Mouse (Mus musculus): ENCODE results near the gene Dll4.
A peak's percentile ranks its signal among the peaks of the same experiment; 100 is the strongest.

The Dll4 gene

GRCm38 (mm10) chr2:119325568-119326143 is at the start of gene Dll4:
Gene Dll4 (plus strand): TSS chr2:119325784.
- no peaks in the 10 kb centered on the region for H3K36me3 ChIP-seq (ENCODE audit: control insufficient read depth, insufficient read depth, low read length, poor library complexity, severe bottlenecking)
- H3K27me3 ChIP-seq (ENCODE audit: control insufficient read depth, insufficient read depth, low read length, poor library complexity, severe bottlenecking): 0 out of 2 replicates have a peak, but pooled peaks cover 1% of the 10 kb centered on the region
- DNase-seq (ENCODE audit: low read depth, low spot score): peak; percentile 51

- H3K27me3 ChIP-seq (ENCODE audit: control insufficient read depth, insufficient read depth, low read length, poor library complexity, severe bottlenecking): no peaks in the 10 kb centered on the region
- no peaks in the 10 kb centered on the region for H3K36me3 ChIP-seq (ENCODE audit: control insufficient read depth, insufficient read depth, low read length, poor library complexity, severe bottlenecking)
- no peak for DNase-seq (ENCODE audit: low read depth, low spot score)
Measured at GRCm38 (mm10) chr2:119276926-119277325, 48.7 kb upstream of the Dll4 start.

- H3K27me3 ChIP-seq (ENCODE audit: control insufficient read depth, insufficient read depth, low read length, poor library complexity, severe bottlenecking): no peaks in the 10 kb centered on the region
- no peaks in the 10 kb centered on the region for H3K36me3 ChIP-seq (ENCODE audit: control insufficient read depth, insufficient read depth, low read length, poor library complexity, severe bottlenecking)
- DNase-seq (ENCODE audit: low read depth, low spot score): no peak
Measured at GRCm38 (mm10) chr2:119277810-119278209, 47.8 kb upstream of the Dll4 start.

GRCm38 (mm10) chr2:119281899-119282565 is 43.6 kb upstream of the Dll4 start:
- no peak for DNase-seq (ENCODE audit: low read depth, low spot score)
- Histone ChIP-seq H3K27me3 (ENCODE audit: control insufficient read depth, insufficient read depth, low read length, poor library complexity, severe bottlenecking) (no peaks in the 10 kb centered on the region), H3K36me3 (ENCODE audit: control insufficient read depth, insufficient read depth, low read length, poor library complexity, severe bottlenecking) (no peaks in the 10 kb centered on the region)

GRCm38 (mm10) chr2:119287372-119287771 is 38.2 kb upstream of the Dll4 start:
- Histone ChIP-seq H3K27me3 (ENCODE audit: control insufficient read depth, insufficient read depth, low read length, poor library complexity, severe bottlenecking) (no peaks in the 10 kb centered on the region), H3K36me3 (ENCODE audit: control insufficient read depth, insufficient read depth, low read length, poor library complexity, severe bottlenecking) (peaks cover 8% of the 10 kb centered on the region; the same call in 1 of the 2 replicates)
- DNase-seq (ENCODE audit: low read depth, low spot score): peak; percentile 45

- peak; percentile 99 for DNase-seq (ENCODE audit: low read depth, low spot score)
- Histone ChIP-seq H3K27me3 (ENCODE audit: control insufficient read depth, insufficient read depth, low read length, poor library complexity, severe bottlenecking) (no peaks in the 10 kb centered on the region), H3K36me3 (ENCODE audit: control insufficient read depth, insufficient read depth, low read length, poor library complexity, severe bottlenecking) (peaks cover 11% of the 10 kb centered on the region; the same call in 1 of the 2 replicates)
Measured at GRCm38 (mm10) chr2:119288270-119288882, 37.2 kb upstream of the Dll4 start, which contains the start of gene Vps18. Gene Vps18 (plus strand): TSS chr2:119288740.

- DNase-seq (ENCODE audit: low read depth, low spot score): peak; percentile 81
- Histone ChIP-seq H3K36me3 (ENCODE audit: control insufficient read depth, insufficient read depth, low read length, poor library complexity, severe bottlenecking) (peaks cover 15% of the 10 kb centered on the region; the same call in 1 of the 2 replicates), H3K27me3 (ENCODE audit: control insufficient read depth, insufficient read depth, low read length, poor library complexity, severe bottlenecking) (no peaks in the 10 kb centered on the region)
Measured at GRCm38 (mm10) chr2:119289014-119289416, 36.6 kb upstream of the Dll4 start.

- no peak for DNase-seq (ENCODE audit: low read depth, low spot score)
- Histone ChIP-seq H3K27me3 (ENCODE audit: control insufficient read depth, insufficient read depth, low read length, poor library complexity, severe bottlenecking) (no peaks in the 10 kb centered on the region), H3K36me3 (ENCODE audit: control insufficient read depth, insufficient read depth, low read length, poor library complexity, severe bottlenecking) (peaks cover 18% of the 10 kb centered on the region)
Measured at GRCm38 (mm10) chr2:119292281-119292680, 33.3 kb upstream of the Dll4 start.

- no peak for DNase-seq (ENCODE audit: low read depth, low spot score)
- H3K36me3 ChIP-seq (ENCODE audit: control insufficient read depth, insufficient read depth, low read length, poor library complexity, severe bottlenecking): peaks cover 19% of the 10 kb centered on the region
- no peaks in the 10 kb centered on the region for H3K27me3 ChIP-seq (ENCODE audit: control insufficient read depth, insufficient read depth, low read length, poor library complexity, severe bottlenecking)
Measured at GRCm38 (mm10) chr2:119292852-119293251, 32.7 kb upstream of the Dll4 start.

- Histone ChIP-seq H3K36me3 (ENCODE audit: control insufficient read depth, insufficient read depth, low read length, poor library complexity, severe bottlenecking) (peaks cover 19% of the 10 kb centered on the region), H3K27me3 (ENCODE audit: control insufficient read depth, insufficient read depth, low read length, poor library complexity, severe bottlenecking) (no peaks in the 10 kb centered on the region)
- DNase-seq (ENCODE audit: low read depth, low spot score): no peak
Measured at GRCm38 (mm10) chr2:119293311-119293710, 32.3 kb upstream of the Dll4 start.

GRCm38 (mm10) chr2:119293776-119294390 is 31.7 kb upstream of the Dll4 start:
- peaks cover 19% of the 10 kb centered on the region for H3K36me3 ChIP-seq (ENCODE audit: control insufficient read depth, insufficient read depth, low read length, poor library complexity, severe bottlenecking)
- H3K27me3 ChIP-seq (ENCODE audit: control insufficient read depth, insufficient read depth, low read length, poor library complexity, severe bottlenecking): no peaks in the 10 kb centered on the region
- no peak for DNase-seq (ENCODE audit: low read depth, low spot score)

GRCm38 (mm10) chr2:119294411-119294810 is 31.2 kb upstream of the Dll4 start:
- no peak for DNase-seq (ENCODE audit: low read depth, low spot score)
- Histone ChIP-seq H3K27me3 (ENCODE audit: control insufficient read depth, insufficient read depth, low read length, poor library complexity, severe bottlenecking) (no peaks in the 10 kb centered on the region), H3K36me3 (ENCODE audit: control insufficient read depth, insufficient read depth, low read length, poor library complexity, severe bottlenecking) (peaks cover 19% of the 10 kb centered on the region)

GRCm38 (mm10) chr2:119296756-119297155 is 28.8 kb upstream of the Dll4 start:
- Histone ChIP-seq H3K27me3 (ENCODE audit: control insufficient read depth, insufficient read depth, low read length, poor library complexity, severe bottlenecking) (no peaks in the 10 kb centered on the region), H3K36me3 (ENCODE audit: control insufficient read depth, insufficient read depth, low read length, poor library complexity, severe bottlenecking) (peaks cover 11% of the 10 kb centered on the region)
- no peak for DNase-seq (ENCODE audit: low read depth, low spot score)

- DNase-seq (ENCODE audit: low read depth, low spot score): no peak
- Histone ChIP-seq H3K27me3 (ENCODE audit: control insufficient read depth, insufficient read depth, low read length, poor library complexity, severe bottlenecking) (no peaks in the 10 kb centered on the region), H3K36me3 (ENCODE audit: control insufficient read depth, insufficient read depth, low read length, poor library complexity, severe bottlenecking) (peaks cover 11% of the 10 kb centered on the region)
Measured at GRCm38 (mm10) chr2:119297506-119297905, 28.1 kb upstream of the Dll4 start.

- Histone ChIP-seq H3K36me3 (ENCODE audit: control insufficient read depth, insufficient read depth, low read length, poor library complexity, severe bottlenecking) (peaks cover 8% of the 10 kb centered on the region), H3K27me3 (ENCODE audit: control insufficient read depth, insufficient read depth, low read length, poor library complexity, severe bottlenecking) (no peaks in the 10 kb centered on the region)
- DNase-seq (ENCODE audit: low read depth, low spot score): peak; percentile 77
Measured at GRCm38 (mm10) chr2:119298330-119298729, 27.3 kb upstream of the Dll4 start.

Data from splenic B cell, adult 2 months (primary cell).